Mouse (Mus musculus) heart, adult 2 months (tissue): Measurements from ENCODE around the gene Erap1.

Experiments used
- CTCF ChIP-seq: fragments of 200-600 bp; IDR thresholded peaks from 2 replicates; pipeline ENCODE4 v1.8.1; 2022; ENCODE audit warnings: antibody characterized with exemption, mild to moderate bottlenecking, moderate library complexity
- POLR2A ChIP-seq: fragments of 200-500 bp; IDR thresholded peaks from 2 replicates; pipeline ENCODE4 v1.6.1; 2011; ENCODE audit warnings: mild to moderate bottlenecking, low read depth, low read length, control low read depth; ENCODE audit not compliant: insufficient read depth

- peak; percentile 90 for TF ChIP-seq CTCF
- no peak for TF ChIP-seq POLR2A
Measured at GRCm38 (mm10) chr13:74638793-74639711, at the start of gene Erap1.
